Mouse (Mus musculus) E14TG2a.4 (cell line): ENCODE data around the gene Smyd3.

Experiments
- CTCF ChIP-seq: conservative IDR thresholded peaks from 2 replicates; pipeline ENCODE4 v1.5.1; 2014; ENCODE audit warnings: low read length
- NANOG ChIP-seq: IDR thresholded peaks from 2 replicates; pipeline ENCODE4 v1.6.1; 2014; ENCODE audit warnings: borderline replicate concordance, low read length, mixed read lengths

DNA sequence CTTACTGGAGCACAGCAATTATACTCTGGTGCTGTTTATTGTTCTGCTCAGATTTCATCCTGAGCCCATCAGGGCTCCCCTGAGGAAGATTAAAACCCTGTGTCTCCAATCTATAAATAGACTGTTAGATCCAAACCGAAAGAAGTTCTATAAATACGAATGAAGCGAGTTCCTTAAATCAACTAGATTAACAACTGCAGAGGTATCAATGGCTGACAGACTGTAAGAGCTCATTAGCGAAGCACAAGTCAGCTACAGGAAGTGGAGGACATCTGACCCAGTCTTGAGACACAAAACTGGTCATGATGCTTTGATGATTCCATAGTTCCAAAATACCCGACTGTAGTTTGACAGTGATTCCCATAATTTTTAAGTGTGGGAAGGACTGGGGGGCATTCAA is 29.9 kb downstream of the Smyd3 start:
- TF ChIP-seq CTCF: no peak
- no peak for TF ChIP-seq NANOG
